Mouse (Mus musculus) G1E (cell line): ENCODE data around the gene Mfn2. TPM values are rescaled to one million over a fixed set of nuclear protein-coding genes. Genes with fewer than 3 reads are reported as not detected.
"Not testable (repeated sequence)": the region's sequence is repeated elsewhere in the genome, so short reads cannot be mapped to it uniquely, and the experiment has no call there.

Source experiments
- ATAC-seq: 2 replicates; pipeline ENCODE4 v1.8.0; 2016; ENCODE audit warnings: mild to moderate bottlenecking; ENCODE audit not compliant: insufficient number of reproducible peaks, poor library complexity, low FRiP score, severe bottlenecking; ENCODE audit errors: extremely low read depth
- DNase-seq: peaks from one replicate; pipeline ENCODE4 v3.0.0; 2012; ENCODE audit warnings: low spot score
- H3K27me3 ChIP-seq: 2 replicates; pipeline ENCODE4 v1.6.1; 2012; ENCODE audit warnings: mild to moderate bottlenecking, low read length, inconsistent platforms; ENCODE audit not compliant: insufficient read depth
- H3K36me3 ChIP-seq: replicated peaks from 2 replicates; pipeline ENCODE3; 2012; ENCODE audit warnings: mild to moderate bottlenecking, inconsistent platforms
- H3K4me1 ChIP-seq: 2 replicates; pipeline ENCODE4 v1.6.1; 2012; ENCODE audit warnings: low read depth, low read length, inconsistent platforms, mixed read lengths; ENCODE audit not compliant: insufficient read depth
- H3K4me3 ChIP-seq: 2 replicates; pipeline ENCODE4 v1.5.1; 2012; ENCODE audit warnings: low read depth, mild to moderate bottlenecking, inconsistent platforms, low read length, moderate library complexity, mixed read lengths
- H3K9me3 ChIP-seq: replicated peaks from 2 replicates; pipeline ENCODE4 v1.6.1; 2012; ENCODE audit warnings: inconsistent platforms
- CTCF ChIP-seq: IDR thresholded peaks from 2 replicates; pipeline ENCODE4 v1.5.1; 2012; ENCODE audit warnings: low read depth, low read length, inconsistent platforms, mixed read lengths
- GATA1 ChIP-seq: IDR thresholded peaks from 2 replicates; pipeline ENCODE4 v1.6.1; 2012; ENCODE audit warnings: borderline replicate concordance, low read length, inconsistent platforms, mixed read lengths
- GATA2 ChIP-seq: IDR thresholded peaks from 2 replicates; pipeline ENCODE4 v1.6.1; 2012; ENCODE audit warnings: low read depth, low read length, inconsistent platforms, borderline replicate concordance
- POLR2AphosphoS5 ChIP-seq: IDR thresholded peaks from 2 replicates; pipeline ENCODE4 v1.6.1; 2012; ENCODE audit warnings: low read depth, low read length, inconsistent platforms; ENCODE audit not compliant: insufficient replicate concordance
- TAL1 ChIP-seq: conservative IDR thresholded peaks from 2 replicates; pipeline ENCODE4 v1.6.1; 2012; ENCODE audit warnings: low read depth, low read length, inconsistent platforms, mixed read lengths
- polyA plus RNA-seq: library from polyadenylated mRNA; stranded (reverse); fragments of >175 nt; gene quantifications from 2 replicates; pipeline ENCODE4 v1.2.3, GENCODE M21; 2012
- total RNA-seq, 2 experiments: library from RNA; stranded (forward) in 1 of 2; stranded (reverse) in 1 of 2; fragments of 200-1000 nt in 1 of 2; fragments of >200 nt in 1 of 2; fragmentation: Nextera tagmentation in 1 of 2; gene quantifications; 2 replicates each; pipeline ENCODE4 v1.2.3; 2014 to 2017

Gene Mfn2
- total and polyA plus RNA-seq, 3 experiments, result 18.3 to 21.0 (median 18.9) TPM

- no peak for DNase-seq
- H3K4me1 ChIP-seq, result peaks cover 4% of the 10 kb centered on the region
- H3K4me3 ChIP-seq, result no peak overlapping the region
- no peaks in the 10 kb centered on the region for H3K27me3 ChIP-seq
- no peak for ATAC-seq
- no peaks in the 10 kb centered on the region for H3K9me3 ChIP-seq
- H3K36me3 ChIP-seq, result peaks cover 22% of the 10 kb centered on the region
- TF ChIP-seq GATA2 (no peak), POLR2AphosphoS5 (no peak), GATA1 (no peak), TAL1 (no peak), CTCF (no peak)
Observed at GRCm38 (mm10) chr4:147842871-147843270, 61.6 kb downstream of the Mfn2 start.

DNA sequence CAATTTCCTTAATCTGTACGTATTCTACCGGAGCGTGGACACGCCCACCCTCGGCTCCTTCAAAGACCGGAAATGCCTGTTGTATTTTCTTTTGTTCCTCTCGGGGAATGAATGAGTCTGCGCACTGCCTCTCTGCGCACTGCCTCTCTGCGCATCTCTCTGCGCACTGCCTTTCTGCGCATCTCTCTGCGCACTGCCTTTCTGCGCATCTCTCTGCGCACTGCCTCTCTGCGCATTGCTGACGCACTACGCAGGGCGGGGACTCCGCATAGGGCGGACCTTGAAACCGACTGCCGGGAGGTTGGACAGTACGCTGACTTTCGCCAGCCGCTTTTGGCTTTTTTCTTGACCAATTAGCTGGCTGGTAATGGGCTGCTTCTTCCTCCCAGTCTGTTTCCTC, 65.2 kb downstream of the Mfn2 start:
- not testable (repeated sequence) for H3K4me3 ChIP-seq

GRCm38 (mm10) chr4:147824389-147824788, 80.1 kb downstream of the Mfn2 start:
- ATAC-seq (no peak), DNase-seq (no peak)
- peaks cover 32% of the 10 kb centered on the region for H3K9me3 ChIP-seq
- peaks cover 24% of the 10 kb centered on the region for H3K36me3 ChIP-seq
- H3K27me3 ChIP-seq, result no peaks in the 10 kb centered on the region
- no peak overlapping the region for H3K4me3 ChIP-seq
- H3K4me1 ChIP-seq, result no peaks in the 10 kb centered on the region
- no peak for TF ChIP-seq GATA2
- TF ChIP-seq CTCF, result no peak
- no peak for TF ChIP-seq GATA1
- TF ChIP-seq POLR2AphosphoS5, result no peak
- no peak for TF ChIP-seq TAL1

More for the DNA sequence above, 65.2 kb downstream of the Mfn2 start:
- not testable (repeated sequence) for H3K4me1 ChIP-seq, H3K9me3 ChIP-seq, DNase-seq, H3K27me3 ChIP-seq, ATAC-seq
- H3K36me3 ChIP-seq, result peaks cover 18% of the 10 kb centered on the region

Other genes with a start within 250 kb of the Mfn2 start
- 12.5 and 13.9 TPM in 2 replicates for gene Zfp534, start 202.2 kb downstream of the Mfn2 start, total RNA-seq (2014; fragmentation: Nextera tagmentation)
- gene Zfp534, start 202.2 kb downstream of the Mfn2 start, total RNA-seq (2017), result 1.9 and 2.0 TPM in 2 replicates
- gene Zfp534, start 202.2 kb downstream of the Mfn2 start, polyA plus RNA-seq, result 0.02 and 0.07 TPM in 2 replicates
- 121 and 143 TPM in 2 replicates for gene Zfp984, start 94.9 kb downstream of the Mfn2 start, total RNA-seq (2014; fragmentation: Nextera tagmentation)
- 27.0 and 36.5 TPM in 2 replicates for gene Zfp984, start 94.9 kb downstream of the Mfn2 start, total RNA-seq (2017)
- gene Zfp984, start 94.9 kb downstream of the Mfn2 start, polyA plus RNA-seq, result 1.8 and 2.5 TPM in 2 replicates
- gene Zfp933, start 56.3 kb downstream of the Mfn2 start, total RNA-seq (2014; fragmentation: Nextera tagmentation), result 12.4 and 15.2 TPM in 2 replicates
- gene Zfp933, start 56.3 kb downstream of the Mfn2 start, total RNA-seq (2017), result 9.3 and 10.9 TPM in 2 replicates
- 0.11 and 0.15 TPM in 2 replicates for gene Zfp933, start 56.3 kb downstream of the Mfn2 start, polyA plus RNA-seq
- not detected in 2 replicates for gene Miip, start 35.9 kb downstream of the Mfn2 start, total RNA-seq (2014; fragmentation: Nextera tagmentation)
- gene Miip, start 35.9 kb downstream of the Mfn2 start, total RNA-seq (2017), result 0.05 TPM in 1 of 2 replicates, not detected in the other
- gene Miip, start 35.9 kb downstream of the Mfn2 start, polyA plus RNA-seq, result 0.06 TPM in 1 of 2 replicates, not detected in the other
- gene Fv1, start 35.7 kb downstream of the Mfn2 start, total RNA-seq (2014; fragmentation: Nextera tagmentation), result not detected in 2 replicates
- not detected in 2 replicates for gene Fv1, start 35.7 kb downstream of the Mfn2 start, total RNA-seq (2017)
- not detected in 2 replicates for gene Fv1, start 35.7 kb downstream of the Mfn2 start, polyA plus RNA-seq
- 0.44 and 2.3 TPM in 2 replicates for gene Plod1, start 32.1 kb upstream of the Mfn2 start, total RNA-seq (2014; fragmentation: Nextera tagmentation)
- gene Plod1, start 32.1 kb upstream of the Mfn2 start, total RNA-seq (2017), result 2.9 and 4.6 TPM in 2 replicates
- 0.75 and 0.90 TPM in 2 replicates for gene Plod1, start 32.1 kb upstream of the Mfn2 start, polyA plus RNA-seq
- gene 2510039O18Rik, start 36.2 kb upstream of the Mfn2 start, total RNA-seq (2014; fragmentation: Nextera tagmentation), result 27.5 and 33.5 TPM in 2 replicates
- gene 2510039O18Rik, start 36.2 kb upstream of the Mfn2 start, total RNA-seq (2017), result 31.5 and 37.2 TPM in 2 replicates
- 84.0 and 84.6 TPM in 2 replicates for gene 2510039O18Rik, start 36.2 kb upstream of the Mfn2 start, polyA plus RNA-seq
- gene Nppb, start 81.1 kb upstream of the Mfn2 start, total RNA-seq (2014; fragmentation: Nextera tagmentation), result not detected in 2 replicates
- gene Nppb, start 81.1 kb upstream of the Mfn2 start, total RNA-seq (2017), result not detected in 2 replicates
- not detected in 2 replicates for gene Nppb, start 81.1 kb upstream of the Mfn2 start, polyA plus RNA-seq
- gene Nppa, start 96.0 kb upstream of the Mfn2 start, total RNA-seq (2014; fragmentation: Nextera tagmentation), result not detected in 2 replicates
- 0.17 TPM in 1 of 2 replicates, not detected in the other for gene Nppa, start 96.0 kb upstream of the Mfn2 start, total RNA-seq (2017)
- gene Nppa, start 96.0 kb upstream of the Mfn2 start, polyA plus RNA-seq, result not detected in 2 replicates
- gene Clcn6, start 134.1 kb upstream of the Mfn2 start, total RNA-seq (2014; fragmentation: Nextera tagmentation), result 20.1 and 21.0 TPM in 2 replicates
- gene Clcn6, start 134.1 kb upstream of the Mfn2 start, total RNA-seq (2017), result 13.6 and 16.1 TPM in 2 replicates
- gene Clcn6, start 134.1 kb upstream of the Mfn2 start, polyA plus RNA-seq, result 5.2 and 6.2 TPM in 2 replicates
- gene Mthfr, start 134.4 kb upstream of the Mfn2 start, total RNA-seq (2014; fragmentation: Nextera tagmentation), result 7.0 and 12.5 TPM in 2 replicates
- 7.3 and 9.4 TPM in 2 replicates for gene Mthfr, start 134.4 kb upstream of the Mfn2 start, total RNA-seq (2017)
- gene Mthfr, start 134.4 kb upstream of the Mfn2 start, polyA plus RNA-seq, result 6.3 and 9.2 TPM in 2 replicates
- gene Agtrap, start 183.3 kb upstream of the Mfn2 start, total RNA-seq (2014; fragmentation: Nextera tagmentation), result 7.7 and 10.8 TPM in 2 replicates
- gene Agtrap, start 183.3 kb upstream of the Mfn2 start, total RNA-seq (2017), result 9.4 and 10.7 TPM in 2 replicates
- 4.5 and 6.4 TPM in 2 replicates for gene Agtrap, start 183.3 kb upstream of the Mfn2 start, polyA plus RNA-seq
- 25.1 and 40.0 TPM in 2 replicates for gene Mad2l2, start 225.7 kb upstream of the Mfn2 start, total RNA-seq (2014; fragmentation: Nextera tagmentation)
- 9.4 and 14.9 TPM in 2 replicates for gene Mad2l2, start 225.7 kb upstream of the Mfn2 start, total RNA-seq (2017)
- 23.8 and 24.6 TPM in 2 replicates for gene Mad2l2, start 225.7 kb upstream of the Mfn2 start, polyA plus RNA-seq
- not detected in 2 replicates for gene Draxin, start 226.0 kb upstream of the Mfn2 start, total RNA-seq (2014; fragmentation: Nextera tagmentation)
- under 0.01 and 0.16 TPM in 2 replicates for gene Draxin, start 226.0 kb upstream of the Mfn2 start, total RNA-seq (2017)
- not detected in 2 replicates for gene Draxin, start 226.0 kb upstream of the Mfn2 start, polyA plus RNA-seq
- gene Fbxo6, start 247.4 kb upstream of the Mfn2 start, total RNA-seq (2014; fragmentation: Nextera tagmentation), result 108 and 115 TPM in 2 replicates
- gene Fbxo6, start 247.4 kb upstream of the Mfn2 start, total RNA-seq (2017), result 34.1 and 39.7 TPM in 2 replicates
- gene Fbxo6, start 247.4 kb upstream of the Mfn2 start, polyA plus RNA-seq, result 57.1 and 63.0 TPM in 2 replicates